ENCODE assay signal across 10 mouse cellular contexts in genomic region chr3:55055747-55056120, GRCm38 (mm10). TPM values are rescaled to one million over a fixed set of nuclear protein-coding genes. Genes with fewer than 3 reads are reported as not detected.
A peak's percentile ranks its signal among the peaks of the same experiment; 100 is the strongest.
DNase-seq lines count a peak whose midpoint lies in the region; ATAC-seq lines count a peak whose summit lies in the region.
"Had no signal": no experiment of that assay in that cellular context is flagged by ENCODE, and none has a peak within 500 bp of the region (broad histone marks: within the 10 kb centered on the region; RNA-seq: fewer than 3 reads in every experiment).

No protein-coding gene starts in this region.

- H3K36me3 ChIP-seq in liver, embryonic 11.5 days (ENCODE audit: control insufficient read depth, insufficient read depth, low read length) = no peaks in the 10 kb centered on the region
- H3K36me3 ChIP-seq in forebrain, embryonic 13.5 days (ENCODE audit: poor library complexity, severe bottlenecking) = no peaks in the 10 kb centered on the region
- no peaks in the 10 kb centered on the region for H3K36me3 ChIP-seq in limb, embryonic 11.5 days (ENCODE audit: control insufficient read depth, insufficient read depth, low read length)
- H3K36me3 ChIP-seq in neural tube, embryonic 15.5 days = no peaks in the 10 kb centered on the region

- no peak overlapping the region for H3K27ac ChIP-seq in liver, embryonic 11.5 days (ENCODE audit: low read depth, low read length)
- no peak overlapping the region for H3K27ac ChIP-seq in forebrain, embryonic 13.5 days
- H3K27ac ChIP-seq in limb, embryonic 11.5 days (replicated peaks; ENCODE audit: low read depth, low read length) = no peak overlapping the region
- H3K27ac ChIP-seq in neural tube, embryonic 15.5 days (replicated peaks) = no peak overlapping the region

- no peak overlapping the region for H3K9ac ChIP-seq in liver, embryonic 11.5 days (ENCODE audit: low read depth, low read length)
- peak overlapping the region; percentile 71 for H3K9ac ChIP-seq in forebrain, embryonic 13.5 days
- peak overlapping the region; percentile 50; the same call in 1 of the 2 replicates for H3K9ac ChIP-seq in limb, embryonic 11.5 days (ENCODE audit: low read length)
- peak overlapping the region; percentile 68 for H3K9ac ChIP-seq in neural tube, embryonic 15.5 days (replicated peaks)

- WGBS in liver, embryonic 11.5 days = 9% methylated on average over 11 of the region's 11 CpGs
- WGBS in forebrain, embryonic 13.5 days = 8% methylated on average over 11 of the region's 11 CpGs
- WGBS in limb, embryonic 11.5 days = 7% methylated on average over 11 of the region's 11 CpGs
- WGBS in neural tube, embryonic 15.5 days = 7% methylated on average over 11 of the region's 11 CpGs

- peak overlapping the region; percentile 49 for H3K4me3 ChIP-seq in liver, embryonic 11.5 days (ENCODE audit: low read depth, low read length)
- H3K4me3 ChIP-seq in forebrain, embryonic 13.5 days = peak overlapping the region; percentile 68
- peak overlapping the region; percentile 58 for H3K4me3 ChIP-seq in limb, embryonic 11.5 days (ENCODE audit: low read depth, low read length)
- peak overlapping the region; percentile 70 for H3K4me3 ChIP-seq in neural tube, embryonic 15.5 days (replicated peaks)
- H3K4me3 ChIP-seq: myocyte had no signal

- no peaks in the 10 kb centered on the region for H3K9me3 ChIP-seq in liver, embryonic 11.5 days (ENCODE audit: control insufficient read depth, low read length)
- no peaks in the 10 kb centered on the region for H3K9me3 ChIP-seq in forebrain, embryonic 13.5 days (replicated peaks)
- H3K9me3 ChIP-seq in limb, embryonic 11.5 days (ENCODE audit: control insufficient read depth, low read length) = no peaks in the 10 kb centered on the region
- H3K9me3 ChIP-seq in neural tube, embryonic 15.5 days (replicated peaks) = no peaks in the 10 kb centered on the region

- H3K4me2 ChIP-seq in liver, embryonic 11.5 days = peak overlapping the region; percentile 66
- peak overlapping the region; percentile 99 for H3K4me2 ChIP-seq in forebrain, embryonic 13.5 days
- H3K4me2 ChIP-seq in limb, embryonic 11.5 days (ENCODE audit: low read depth, severe bottlenecking) = peak overlapping the region; percentile 99
- peak overlapping the region; percentile 99 for H3K4me2 ChIP-seq in neural tube, embryonic 15.5 days

- no peak for DNase-seq in liver, embryonic 11.5 days (ENCODE audit: low spot score)
- no peak for DNase-seq in liver
- peak; percentile 26 for DNase-seq in limb, embryonic 11.5 days (ENCODE audit: low spot score)
- no peak for DNase-seq in urinary bladder, postnatal 14 days (ENCODE audit: low spot score)
- no peak for DNase-seq in right cerebral cortex, postnatal 10 days (ENCODE audit: low spot score in 2 of 2)
- no peak for DNase-seq in testis, postnatal 10 days (ENCODE audit: low spot score)
- DNase-seq: kidney, adult 9 months had no signal

- ATAC-seq in liver, embryonic 11.5 days (replicated peaks; ENCODE audit: low FRiP score) = no peak
- ATAC-seq in forebrain, embryonic 13.5 days = no peak
- peak; percentile 4; the same call in 1 of the 2 replicates for ATAC-seq in limb, embryonic 11.5 days (ENCODE audit: insufficient number of reproducible peaks, low FRiP score, low TSS enrichment, low read depth)
- ATAC-seq in neural tube, embryonic 15.5 days (ENCODE audit: low FRiP score) = no peak

- H3K27me3 ChIP-seq in liver, embryonic 11.5 days (replicated peaks; ENCODE audit: control insufficient read depth, insufficient read depth, low read length) = peaks cover 33% of the 10 kb centered on the region
- peaks cover 19% of the 10 kb centered on the region for H3K27me3 ChIP-seq in forebrain, embryonic 13.5 days
- peaks cover 20% of the 10 kb centered on the region for H3K27me3 ChIP-seq in limb, embryonic 11.5 days (ENCODE audit: control insufficient read depth, insufficient read depth, low read length)
- peaks cover 17% of the 10 kb centered on the region; the same call in 1 of the 2 replicates for H3K27me3 ChIP-seq in neural tube, embryonic 15.5 days (replicated peaks)

- no peaks in the 10 kb centered on the region; the same call in none of the 2 replicates for H3K4me1 ChIP-seq in liver, embryonic 11.5 days (replicated peaks; ENCODE audit: control insufficient read depth, insufficient read depth, low read length)
- peaks cover 15% of the 10 kb centered on the region for H3K4me1 ChIP-seq in forebrain, embryonic 13.5 days
- H3K4me1 ChIP-seq in limb, embryonic 11.5 days (ENCODE audit: control insufficient read depth, insufficient read depth, low read length) = peaks cover 9% of the 10 kb centered on the region
- peaks cover 13% of the 10 kb centered on the region for H3K4me1 ChIP-seq in neural tube, embryonic 15.5 days

RNA-seq across cellular contexts. Expression of gene Ccna1, which starts 0.4 kb away (rescaled TPM):
- 0.79 and 2.4 TPM in 2 replicates for polyA plus RNA-seq in liver, embryonic 11.5 days (2014; fragmentation: Nextera tagmentation; extraction: Ambion mirVana)
- polyA plus RNA-seq in forebrain, embryonic 13.5 days (2015; fragmentation: Nextera tagmentation; extraction: Ambion mirVana) = 2.7 and 4.9 TPM in 2 replicates
- 2.0 and 2.7 TPM in 2 replicates for polyA plus RNA-seq in limb, embryonic 11.5 days (2014; fragmentation: Nextera tagmentation; extraction: Ambion mirVana)
- 0.37 and 0.41 TPM in 2 replicates for polyA plus RNA-seq in neural tube, embryonic 15.5 days (2015; fragmentation: Nextera tagmentation; extraction: Ambion mirVana)
- polyA plus RNA-seq: myocyte had no signal

RNA-seq across cellular contexts. Expression of gene Spg20, which starts 56.2 kb away (rescaled TPM):
- polyA plus RNA-seq in liver, embryonic 11.5 days (2014; fragmentation: Nextera tagmentation; extraction: Ambion mirVana) = 27.9 and 30.9 TPM in 2 replicates
- polyA plus RNA-seq in forebrain, embryonic 13.5 days (2015; fragmentation: Nextera tagmentation; extraction: Ambion mirVana) = 26.6 and 28.2 TPM in 2 replicates
- 86.9 and 93.4 TPM in 2 replicates for polyA plus RNA-seq in limb, embryonic 11.5 days (2014; fragmentation: Nextera tagmentation; extraction: Ambion mirVana)
- polyA plus RNA-seq in neural tube, embryonic 15.5 days (2015; fragmentation: Nextera tagmentation; extraction: Ambion mirVana) = 14.4 and 20.0 TPM in 2 replicates
